Mouse (Mus musculus) midbrain, embryonic 10.5 days (tissue): ENCODE measurements around the gene Tmem177. TPM values are rescaled to one million over a fixed set of nuclear protein-coding genes. Genes with fewer than 3 reads are reported as not detected.

ENCODE experiments used
- DNase-seq: peaks from one replicate; pipeline ENCODE4 v3.0.0-alpha.2; 2017; ENCODE audit warnings: low spot score
- H3K27ac ChIP-seq: fragments of 300-500 bp; sonication (generic); replicated peaks from 2 replicates; pipeline ENCODE4 v1.5.1; 2016; ENCODE audit warnings: mild to moderate bottlenecking
- H3K27me3 ChIP-seq: fragments of 300-500 bp; sonication (generic); 2 replicates; pipeline ENCODE4 v1.6.1; 2016; ENCODE audit warnings: low read depth, mild to moderate bottlenecking; ENCODE audit not compliant: poor library complexity, severe bottlenecking
- H3K36me3 ChIP-seq: fragments of 300-500 bp; sonication (generic); 2 replicates; pipeline ENCODE4 v1.6.1; 2016; ENCODE audit warnings: mild to moderate bottlenecking, moderate library complexity
- H3K4me1 ChIP-seq: fragments of 300-500 bp; sonication (generic); 2 replicates; pipeline ENCODE4 v1.6.1; 2016
- H3K4me3 ChIP-seq: fragments of 300-500 bp; sonication (generic); 2 replicates; pipeline ENCODE4 v1.5.1; 2016; ENCODE audit warnings: mild to moderate bottlenecking, moderate library complexity
- H3K9me3 ChIP-seq: fragments of 300-500 bp; sonication (generic); replicated peaks from 2 replicates; pipeline ENCODE4 v1.6.1; 2016; ENCODE audit warnings: mild to moderate bottlenecking
- WGBS: fragments of 180-500 bp; shearing (Covaris S2); methylation state at CpG from one replicate; pipeline ENCODE4 v1.1.7; 2016; 5-methylcytosine and 5-hydroxymethylcytosine counted together
- polyA plus RNA-seq: library from polyadenylated mRNA; unstranded; fragments of >200 nt; fragmentation: Nextera tagmentation; extraction: Ambion mirVana; gene quantifications from 2 replicates; pipeline ENCODE4 v1.2.1, GENCODE M21; 2016

Tmem177 gene
- polyA plus RNA-seq, 1 experiment from 2014 or later, result 12.5 TPM

DNA sequence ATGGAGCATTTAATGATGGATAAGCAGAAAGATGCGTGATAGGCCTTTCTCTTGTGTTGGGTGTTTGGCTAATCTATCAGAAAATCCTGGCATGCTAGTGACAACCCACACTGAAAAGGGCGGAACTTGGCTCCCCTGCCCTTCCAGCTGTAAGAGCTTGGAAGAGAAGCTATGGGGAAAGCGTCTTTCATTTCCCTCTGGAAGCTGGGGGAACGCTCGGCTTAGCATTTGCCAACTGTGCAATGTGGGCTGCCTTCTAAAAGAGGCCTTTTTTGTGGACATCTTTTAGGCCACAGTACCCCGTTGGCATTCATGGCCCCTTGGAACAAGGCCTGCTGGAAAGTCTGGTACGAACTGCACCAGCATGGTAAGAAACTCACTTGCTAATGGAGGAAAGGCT lies 34.1 kb downstream of the Tmem177 start:
- DNase-seq, result no peak
- no peaks in the 10 kb centered on the region for H3K9me3 ChIP-seq
- H3K4me1 ChIP-seq, result peaks cover 6% of the 10 kb centered on the region
- no peak overlapping the region for H3K4me3 ChIP-seq
- H3K27me3 ChIP-seq, result no peaks in the 10 kb centered on the region
- 87% methylated on average over 7 of the region's 7 CpGs for WGBS
- no peak overlapping the region for H3K27ac ChIP-seq
- H3K36me3 ChIP-seq, result no peaks in the 10 kb centered on the region

DNA sequence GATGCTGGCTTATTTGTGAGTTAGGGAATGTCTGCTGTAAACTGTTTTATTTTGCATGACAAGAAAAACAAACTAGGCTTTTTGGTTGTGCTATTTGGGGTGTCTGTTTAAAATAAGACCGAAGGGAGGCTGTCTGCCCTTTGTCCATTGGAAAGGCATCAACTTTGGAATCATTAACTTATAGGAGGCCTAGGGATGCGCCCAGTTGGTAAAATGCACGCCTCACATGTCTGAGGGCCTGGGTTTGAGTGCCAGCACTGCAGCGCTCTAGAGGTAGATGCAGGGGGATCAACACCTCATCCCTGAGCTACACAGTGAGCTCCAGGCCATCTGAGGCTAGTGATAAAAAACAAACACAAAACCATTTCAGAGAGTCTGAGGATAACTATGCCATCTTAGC lies 35.5 kb downstream of the Tmem177 start:
- Histone ChIP-seq H3K36me3 (no peaks in the 10 kb centered on the region), H3K4me1 (peaks cover 6% of the 10 kb centered on the region), H3K27ac (no peak overlapping the region), H3K27me3 (no peaks in the 10 kb centered on the region), H3K4me3 (no peak overlapping the region), H3K9me3 (no peaks in the 10 kb centered on the region)
- WGBS, result 95% methylated on average over 4 of the region's 4 CpGs
- DNase-seq, result no peak

DNA sequence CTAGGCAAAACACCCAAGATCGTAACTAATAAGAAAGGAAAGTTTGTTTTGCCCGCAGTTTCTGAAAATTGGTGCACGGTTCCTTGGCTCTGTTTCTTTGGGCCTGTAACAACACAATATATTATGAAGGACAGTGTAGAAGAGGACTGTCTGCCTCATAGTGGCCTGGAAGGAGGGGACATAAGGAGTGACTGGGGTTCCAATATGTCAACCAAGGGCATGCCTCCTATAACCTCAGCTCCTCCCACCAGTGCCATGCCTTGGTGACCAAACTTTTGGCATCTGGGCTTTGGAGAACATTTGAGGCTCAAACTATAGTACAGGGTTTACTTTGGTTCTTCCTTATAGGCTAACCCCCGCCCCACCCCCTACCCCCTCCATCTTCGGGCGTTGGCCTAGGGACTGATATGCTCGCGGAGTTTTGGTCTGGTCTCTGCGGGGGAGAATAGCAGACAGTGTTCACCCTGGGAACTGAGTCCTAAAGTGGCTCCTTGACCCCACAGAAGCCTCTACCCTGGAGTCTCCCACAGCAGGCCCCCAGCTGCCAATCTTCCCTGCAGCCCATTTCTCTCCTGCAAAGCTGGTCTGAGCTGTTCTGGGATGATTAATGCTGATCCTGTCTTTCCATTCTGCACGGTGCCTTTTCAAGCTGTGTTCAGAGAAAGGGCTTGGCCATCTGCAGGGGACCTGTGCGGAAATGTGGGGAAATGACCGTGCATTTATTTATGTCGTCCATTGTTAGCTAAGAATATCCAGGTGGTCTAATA lies 44.4 kb downstream of the Tmem177 start:
- Histone ChIP-seq H3K4me3 (peak overlapping the region; percentile 14; the same call in 1 of the 2 replicates), H3K9me3 (peaks cover 4% of the 10 kb centered on the region; the same call in 1 of the 2 replicates), H3K36me3 (no peaks in the 10 kb centered on the region), H3K27me3 (no peaks in the 10 kb centered on the region), H3K4me1 (peaks cover 34% of the 10 kb centered on the region), H3K27ac (peak overlapping the region; percentile 47)
- WGBS, result 63% methylated on average over 13 of the region's 13 CpGs
- DNase-seq, result peak; percentile 45

DNA sequence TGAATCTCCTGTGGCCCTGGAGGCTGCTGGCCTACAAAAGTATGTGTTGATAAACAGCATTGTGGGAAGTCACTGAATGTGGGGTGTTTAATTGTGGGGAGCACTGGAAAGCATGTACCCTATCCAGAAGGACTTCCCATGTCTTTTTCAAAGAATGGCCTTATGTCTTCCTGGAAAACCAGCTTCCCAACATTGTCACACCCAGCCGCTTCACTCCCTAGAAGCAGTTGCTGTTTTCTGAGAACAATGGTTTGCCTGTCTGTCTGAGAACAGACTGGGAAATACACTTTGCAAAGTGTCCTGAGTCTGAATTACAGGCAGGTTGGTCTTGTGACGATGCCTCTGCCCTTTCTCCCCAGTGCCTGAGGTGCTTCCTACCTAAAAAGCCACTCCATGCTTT lies 45.7 kb downstream of the Tmem177 start:
- no peaks in the 10 kb centered on the region for H3K36me3 ChIP-seq
- no peak for DNase-seq
- H3K4me3 ChIP-seq, result no peak overlapping the region
- peaks cover 34% of the 10 kb centered on the region for H3K4me1 ChIP-seq
- peak overlapping the region; percentile 47; the same call in 1 of the 2 replicates for H3K27ac ChIP-seq
- peaks cover 4% of the 10 kb centered on the region; the same call in 1 of the 2 replicates for H3K9me3 ChIP-seq
- no peaks in the 10 kb centered on the region for H3K27me3 ChIP-seq
- 60% methylated on average over 2 of the region's 2 CpGs for WGBS

DNA sequence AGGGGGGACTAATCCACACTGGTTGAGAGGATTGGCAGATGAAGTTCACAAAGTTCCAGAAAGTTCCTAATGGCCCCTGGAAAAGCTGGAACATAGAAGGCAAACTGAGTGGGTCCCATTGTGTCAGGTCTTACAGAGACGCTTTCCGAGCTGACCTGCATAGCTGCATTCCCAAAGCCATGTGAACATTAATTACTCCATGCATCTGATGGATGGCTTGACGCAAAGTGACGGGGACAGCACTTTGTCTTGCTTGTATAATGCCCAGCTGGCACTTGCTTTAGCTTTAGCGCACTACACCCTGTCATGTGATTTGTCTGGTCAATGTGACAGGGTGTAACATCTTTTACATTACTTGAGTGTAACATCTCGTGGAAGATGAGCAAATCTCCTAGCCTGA lies 47.7 kb downstream of the Tmem177 start:
- Histone ChIP-seq H3K4me1 (peaks cover 34% of the 10 kb centered on the region), H3K27ac (no peak overlapping the region), H3K4me3 (no peak overlapping the region), H3K36me3 (no peaks in the 10 kb centered on the region), H3K9me3 (peaks cover 2% of the 10 kb centered on the region; the same call in 1 of the 2 replicates), H3K27me3 (no peaks in the 10 kb centered on the region)
- no peak for DNase-seq
- WGBS, result 86% methylated on average over 6 of the region's 6 CpGs

DNA sequence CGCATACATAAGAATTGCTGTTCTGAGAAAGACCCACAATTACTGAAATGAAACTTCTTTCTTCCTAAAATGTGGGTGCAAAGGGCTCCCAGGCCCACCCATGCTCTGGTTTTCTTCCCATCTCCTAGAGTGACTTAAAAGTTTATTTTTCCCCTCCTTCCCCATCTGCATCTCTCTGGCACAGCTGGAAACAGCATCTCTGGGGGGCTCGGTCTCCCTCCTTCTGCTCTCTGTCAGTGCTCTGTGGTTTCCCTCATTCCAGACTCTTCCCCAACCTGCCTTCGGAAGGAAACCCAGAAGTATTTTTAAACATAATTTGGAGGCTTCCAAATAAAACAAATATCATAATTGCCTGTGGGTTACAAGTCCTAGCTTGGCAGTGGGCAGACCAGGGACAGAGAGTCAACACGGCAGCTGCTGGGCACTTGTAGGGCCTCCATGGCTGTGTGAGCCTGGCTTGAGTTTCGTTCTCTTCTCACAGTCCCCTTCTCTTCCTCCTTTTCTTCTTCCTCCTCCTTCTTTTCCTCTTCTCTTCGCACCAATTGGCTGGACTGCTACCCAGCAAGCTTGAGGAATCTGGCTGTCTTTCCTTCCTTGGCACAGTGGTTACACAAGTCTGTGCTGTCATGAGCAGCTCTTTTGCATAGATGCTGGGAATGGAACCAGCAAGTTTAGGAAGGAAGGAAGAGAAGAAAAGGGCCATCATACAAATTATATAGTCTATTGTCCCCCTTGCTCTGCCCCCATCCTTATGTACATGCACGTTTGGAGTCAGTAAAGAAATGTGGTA lies 49.3 kb downstream of the Tmem177 start:
- no peak overlapping the region for H3K27ac ChIP-seq
- 81% methylated on average over 7 of the region's 7 CpGs for WGBS
- DNase-seq, result no peak
- H3K36me3 ChIP-seq, result no peaks in the 10 kb centered on the region
- peaks cover 23% of the 10 kb centered on the region for H3K4me1 ChIP-seq
- no peaks in the 10 kb centered on the region for H3K27me3 ChIP-seq
- no peak overlapping the region for H3K4me3 ChIP-seq
- H3K9me3 ChIP-seq, result no peaks in the 10 kb centered on the region

DNA sequence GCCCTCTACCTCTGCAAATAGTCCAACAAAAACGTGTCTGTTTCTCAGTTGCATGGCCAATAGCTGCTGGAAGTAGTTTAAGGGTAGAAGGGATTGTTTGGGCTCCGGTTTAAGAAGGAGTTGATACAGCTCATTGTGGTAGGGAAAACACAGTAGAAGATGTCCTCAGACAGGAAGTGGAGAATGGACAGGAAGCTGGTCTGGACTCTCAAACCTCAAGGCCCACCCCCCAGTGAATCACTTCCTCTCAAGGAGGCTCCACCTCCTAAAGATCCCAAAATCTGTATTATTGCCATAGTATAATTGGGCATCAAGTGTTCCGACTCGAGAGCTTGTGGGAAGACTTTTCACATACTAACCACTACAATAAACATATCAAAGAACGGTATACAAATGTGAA lies 53.4 kb downstream of the Tmem177 start:
- Histone ChIP-seq H3K27me3 (no peaks in the 10 kb centered on the region), H3K36me3 (no peaks in the 10 kb centered on the region), H3K9me3 (0 out of 2 replicates have a peak, but pooled peaks cover 4% of the 10 kb centered on the region), H3K27ac (no peak overlapping the region), H3K4me1 (peaks cover 3% of the 10 kb centered on the region; the same call in 1 of the 2 replicates), H3K4me3 (no peak overlapping the region)
- 77% methylated on average over 5 of the region's 5 CpGs for WGBS
- DNase-seq, result no peak

Other genes starting within 250 kb of the Tmem177 start
- 7.3 and 7.9 TPM in 2 replicates for gene Ptpn4, start 75.6 kb downstream of the Tmem177 start, polyA plus RNA-seq
- gene Cfap221, start 84.0 kb upstream of the Tmem177 start, polyA plus RNA-seq, result 0.06 and 0.14 TPM in 2 replicates
- 0.26 and 0.79 TPM in 2 replicates for gene Sctr, start 93.7 kb upstream of the Tmem177 start, polyA plus RNA-seq
- gene Tmem37, start 160.9 kb upstream of the Tmem177 start, polyA plus RNA-seq, result 6.6 and 7.4 TPM in 2 replicates
- 767 and 805 TPM in 2 replicates for gene Dbi, start 207.9 kb upstream of the Tmem177 start, polyA plus RNA-seq
- 22.3 and 27.2 TPM in 2 replicates for gene 3110009E18Rik, start 208.0 kb upstream of the Tmem177 start, polyA plus RNA-seq